Mouse (Mus musculus): ENCODE measurements around the gene Crb3. TPM values are rescaled to one million over a fixed set of nuclear protein-coding genes. Genes with fewer than 3 reads are reported as not detected.

Crb3 gene
- total and polyA plus RNA-seq, 3 experiments, result 0.25 TPM; not detected in 2

DNA sequence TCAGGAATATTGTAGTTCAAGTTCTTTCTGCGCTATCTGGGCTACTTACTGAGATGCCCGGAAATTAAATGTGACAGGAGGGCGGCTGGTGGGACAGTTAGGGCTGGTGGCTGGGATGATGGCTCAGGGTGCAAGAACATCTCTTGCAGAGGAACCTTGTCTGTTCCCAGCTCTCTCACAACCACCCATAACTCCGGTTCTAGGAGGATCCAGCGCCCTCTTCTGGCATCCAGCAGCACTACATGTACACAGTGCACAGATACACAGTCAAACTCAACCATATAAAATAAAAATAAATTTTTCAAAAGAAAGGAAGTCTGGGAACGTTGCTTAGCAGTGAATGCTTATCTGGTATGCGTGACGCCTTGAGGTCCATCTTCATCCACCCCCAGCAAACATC lies 19.9 kb upstream of the Crb3 start:
- Histone ChIP-seq H3K9me3 (replicated peaks; ENCODE audit: low read length) (no peaks in the 10 kb centered on the region), H3K79me2 (replicated peaks; ENCODE audit: control insufficient read depth, extremely low read depth, insufficient read depth, poor library complexity, severe bottlenecking) (no peaks in the 10 kb centered on the region), H3K9ac (ENCODE audit: insufficient read depth, low read depth) (no peak overlapping the region), H3K4me3 (replicated peaks in 1 of 3; ENCODE audit: low read depth in 2 of 3, low read length in 2 of 3, poor library complexity in 1 of 3) (no peak overlapping the region), H3K4me2 (ENCODE audit: insufficient read depth, low read depth, poor library complexity, severe bottlenecking) (no peak overlapping the region), H3K4me1 (ENCODE audit: control insufficient read depth in 1 of 2, insufficient read depth in 2 of 2) (peaks cover 0 to 12% of the 10 kb centered on the region in 2 experiments; a peak in 2 of 4 replicates), H3K36me3 (replicated peaks in 1 of 2; ENCODE audit: control insufficient read depth in 1 of 2, insufficient read depth in 1 of 2, low read length in 1 of 2) (no peaks in the 10 kb centered on the region), H3K27me3 (replicated peaks) (no peaks in the 10 kb centered on the region), H3K27ac (ENCODE audit: insufficient read depth, low read depth) (no peak overlapping the region)
- dilution Hi-C loops (cut with MboI; ENCODE audit: extremely low pct_ligation_motif_present, extremely low pct_unique_long_range_greater_than_20kb, low sequenced_read_pairs) (no loop called here), in situ Hi-C loops (cut with MboI; ENCODE audit: low pct_ligation_motif_present, low pct_unique_long_range_greater_than_20kb, low sequenced_read_pairs) (no loop called here)
- DNase-seq (ENCODE audit: extremely low read depth), result no peak
- TF ChIP-seq HCFC1 (IDR thresholded peaks at IDR 0.05; ENCODE audit: low read depth, low read length) (no peak), CTCF (conservative IDR thresholded peaks at IDR 0.05 in 1 of 2, IDR thresholded peaks at IDR 0.05 in 1 of 2; ENCODE audit: low read depth in 2 of 2, low read length in 2 of 2) (peak in 1 of 2 experiments; percentile 29; a peak in 1 of 4 replicates), TCF12 (IDR thresholded peaks at IDR 0.05; ENCODE audit: low read depth, low read length) (no peak), MAZ (IDR thresholded peaks at IDR 0.05; ENCODE audit: low read depth, low read length) (no peak), RAD21 (IDR thresholded peaks at IDR 0.05; ENCODE audit: low read depth, low read length) (no peak; the same call in 1 of the 2 replicates), CHD1 (IDR thresholded peaks at IDR 0.05; ENCODE audit: low read depth, low read length) (no peak)

GRCm38 (mm10) chr17:57041554-57041953 lies 17.4 kb upstream of the Crb3 start, which contains the start of gene Slc25a41:
Slc25a41 (minus strand) TSS chr17:57041654.
- dilution Hi-C loops (cut with MboI; ENCODE audit: extremely low pct_ligation_motif_present, extremely low pct_unique_long_range_greater_than_20kb, low sequenced_read_pairs) (no loop called here), in situ Hi-C loops (cut with MboI; ENCODE audit: low pct_ligation_motif_present, low pct_unique_long_range_greater_than_20kb, low sequenced_read_pairs) (no loop called here)
- Histone ChIP-seq H3K4me2 (ENCODE audit: insufficient read depth, low read depth, poor library complexity, severe bottlenecking) (no peak within 1 kb of the TSS), H3K36me3 (replicated peaks in 1 of 2; ENCODE audit: control insufficient read depth in 1 of 2, insufficient read depth in 1 of 2, low read length in 1 of 2) (peaks cover 16 to 21% of the 10 kb centered on the region in 2 experiments), H3K9me3 (replicated peaks; ENCODE audit: low read length) (no peaks in the 10 kb centered on the region), H3K27ac (ENCODE audit: insufficient read depth, low read depth) (no peak within 1 kb of the TSS), H3K79me2 (replicated peaks; ENCODE audit: control insufficient read depth, extremely low read depth, insufficient read depth, poor library complexity, severe bottlenecking) (no peaks in the 10 kb centered on the region), H3K27me3 (replicated peaks) (no peaks in the 10 kb centered on the region), H3K4me3 (replicated peaks in 1 of 3; ENCODE audit: low read depth in 2 of 3, low read length in 2 of 3, poor library complexity in 1 of 3) (no peak within 1 kb of the TSS), H3K9ac (ENCODE audit: insufficient read depth, low read depth) (no peak within 1 kb of the TSS), H3K4me1 (ENCODE audit: control insufficient read depth in 1 of 2, insufficient read depth in 2 of 2) (peaks cover 0 to 6% of the 10 kb centered on the region in 2 experiments; a peak in 2 of 4 replicates)
- no peak for DNase-seq (ENCODE audit: extremely low read depth)
- no peak for TF ChIP-seq MAX (IDR thresholded peaks at IDR 0.05; ENCODE audit: low read length)
- no peak for TF ChIP-seq USF1 (IDR thresholded peaks at IDR 0.05; ENCODE audit: low read depth, low read length)
- TF ChIP-seq POLR2A (IDR thresholded peaks at IDR 0.05; ENCODE audit: low read depth, low read length), result no peak
- no peak for TF ChIP-seq ELF1 (IDR thresholded peaks at IDR 0.05; ENCODE audit: low read depth, low read length)
- TF ChIP-seq ZKSCAN1 (IDR thresholded peaks at IDR 0.05; ENCODE audit: borderline replicate concordance, low read depth, low read length), result no peak
- no peak for TF ChIP-seq USF2 (conservative IDR thresholded peaks at IDR 0.05; ENCODE audit: low read depth, low read length)
- TF ChIP-seq EP300 (IDR thresholded peaks at IDR 0.05; ENCODE audit: low read length), result no peak
- TF ChIP-seq JUN (IDR thresholded peaks at IDR 0.05; ENCODE audit: insufficient read depth, low read depth, low read length), result no peak
- no peak for TF ChIP-seq NRF1 (IDR thresholded peaks at IDR 0.05; ENCODE audit: low read depth, low read length)
- no peak for TF ChIP-seq RCOR1 (conservative IDR thresholded peaks at IDR 0.05; ENCODE audit: low read depth, low read length)
- no peak for TF ChIP-seq ETS1 (conservative IDR thresholded peaks at IDR 0.05; ENCODE audit: low read depth, low read length)
- TF ChIP-seq ZMIZ1 (IDR thresholded peaks at IDR 0.05; ENCODE audit: low read depth, low read length), result no peak
- TF ChIP-seq CHD1 (IDR thresholded peaks at IDR 0.05; ENCODE audit: low read depth, low read length), result no peak
- TF ChIP-seq MXI1 (IDR thresholded peaks at IDR 0.05; ENCODE audit: low read depth, low read length), result no peak
- no peak for TF ChIP-seq E2F4 (IDR thresholded peaks at IDR 0.05; ENCODE audit: insufficient replicate concordance, low read depth, low read length)
- no peak for TF ChIP-seq GABPA (IDR thresholded peaks at IDR 0.05; ENCODE audit: insufficient replicate concordance, low read depth, low read length)
- no peak for TF ChIP-seq SMC3 (IDR thresholded peaks at IDR 0.05; ENCODE audit: low read depth, low read length)
- no peak for TF ChIP-seq HCFC1 (IDR thresholded peaks at IDR 0.05; ENCODE audit: low read depth, low read length)
- no peak for TF ChIP-seq POLR2AphosphoS2 (IDR thresholded peaks at IDR 0.05; ENCODE audit: low read depth, low read length)

All from CH12.LX (cell line).